In the genomic region with DNA sequence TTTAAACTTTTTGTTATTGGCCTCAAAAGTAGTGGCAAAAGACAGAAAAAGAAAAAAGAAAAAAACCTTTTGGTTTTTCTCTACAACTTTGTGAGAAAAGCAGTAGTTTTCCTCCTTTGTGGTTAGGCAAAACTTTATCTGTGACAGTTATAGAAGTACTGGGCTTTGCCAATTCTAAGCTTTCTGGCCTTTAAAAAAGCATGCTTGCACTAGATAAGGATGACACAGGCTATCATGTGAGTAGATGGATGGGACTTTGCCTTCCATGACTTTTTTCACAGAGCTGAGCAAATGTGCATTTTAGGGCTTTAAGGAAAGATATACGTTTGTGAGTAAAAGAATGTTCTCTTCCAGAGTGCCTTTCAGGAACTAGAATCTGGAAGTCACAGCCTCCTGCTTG, we compare ENCODE assay signal across 12 mouse cellular contexts.
"Had no signal": no experiment of that assay in that cellular context is flagged by ENCODE, and none has a peak within 500 bp of the region (broad histone marks: within the 10 kb centered on the region; RNA-seq: fewer than 3 reads in every experiment).

No protein-coding gene starts in this region.

- H3K4me1 ChIP-seq: limb, embryonic 15.5 days; neural tube, embryonic 15.5 days had no signal

- H3K4me3 ChIP-seq: limb, embryonic 15.5 days; midbrain, embryonic 10.5 days; myocyte; neural tube, embryonic 15.5 days had no signal

- DNase-seq: kidney, adult 11 months; kidney, postnatal 14 days; layer of hippocampus, postnatal 36 days; lung, adult 18-20 months; lung, postnatal 10 days; midbrain, embryonic 14.5 days; thymus, postnatal 14 days had no signal

- H3K36me3 ChIP-seq: limb, embryonic 15.5 days; midbrain, embryonic 10.5 days; neural tube, embryonic 15.5 days had no signal

- H3K9ac ChIP-seq: limb, embryonic 15.5 days; neural tube, embryonic 15.5 days had no signal

- H3K9me3 ChIP-seq: limb, embryonic 15.5 days; midbrain, embryonic 10.5 days; neural tube, embryonic 15.5 days had no signal

- H3K27ac ChIP-seq: limb, embryonic 15.5 days; midbrain, embryonic 10.5 days; neural tube, embryonic 15.5 days; stomach, postnatal 0 days had no signal

- H3K27me3 ChIP-seq: limb, embryonic 15.5 days; neural tube, embryonic 15.5 days had no signal

- H3K4me2 ChIP-seq: limb, embryonic 15.5 days; neural tube, embryonic 15.5 days had no signal
